Mouse (Mus musculus) heart, postnatal 0 days (tissue): Measurements from ENCODE around the gene Itm2c. TPM values are rescaled to one million over a fixed set of nuclear protein-coding genes. Genes with fewer than 3 reads are reported as not detected.
A peak's percentile ranks its signal among the peaks of the same experiment; 100 is the strongest.

Experiments
- ATAC-seq: fragments of 200-750 bp; cut with Nextera tagmentation; 2 replicates; pipeline ENCODE4 v1.8.0; 2017; ENCODE audit warnings: low read depth, moderate number of reproducible peaks, moderate library complexity; ENCODE audit not compliant: insufficient read depth
- DNase-seq: peaks from one replicate; pipeline ENCODE4 v3.0.0-alpha.2; 2016; ENCODE audit warnings: low spot score
- H3K27ac ChIP-seq: fragments of 300-500 bp; sonication (generic); 2 replicates; pipeline ENCODE4 v1.5.1; 2014; ENCODE audit warnings: low read depth, mild to moderate bottlenecking
- H3K27me3 ChIP-seq: fragments of 300-500 bp; sonication (generic); 2 replicates; pipeline ENCODE4 v1.6.1; 2014; ENCODE audit warnings: low read length, mixed read lengths; ENCODE audit not compliant: control insufficient read depth, insufficient read depth
- H3K36me3 ChIP-seq: fragments of 300-500 bp; sonication (generic); replicated peaks from 2 replicates; pipeline ENCODE4 v1.6.1; 2014; ENCODE audit warnings: low read length, mixed read lengths; ENCODE audit not compliant: control insufficient read depth, insufficient read depth
- H3K4me1 ChIP-seq: fragments of 300-500 bp; sonication (generic); 2 replicates; pipeline ENCODE4 v1.6.1; 2014; ENCODE audit warnings: antibody characterized with exemption; ENCODE audit not compliant: control insufficient read depth, insufficient read depth
- H3K4me2 ChIP-seq: fragments of 300-500 bp; sonication (generic); 2 replicates; pipeline ENCODE4 v1.6.1; 2014; ENCODE audit warnings: low read depth, mild to moderate bottlenecking, low read length, moderate library complexity
- H3K4me3 ChIP-seq: fragments of 300-500 bp; sonication (generic); 2 replicates; pipeline ENCODE4 v1.5.1; 2014; ENCODE audit warnings: low read depth, low read length
- H3K9ac ChIP-seq: fragments of 300-500 bp; sonication (generic); replicated peaks from 2 replicates; pipeline ENCODE4 v1.6.1; 2014; ENCODE audit warnings: low read depth, low read length, mixed read lengths
- H3K9me3 ChIP-seq: fragments of 300-500 bp; sonication (generic); replicated peaks from 2 replicates; pipeline ENCODE4 v1.6.1; 2016; ENCODE audit warnings: low read length; ENCODE audit not compliant: control insufficient read depth
- CTCF ChIP-seq: IDR thresholded peaks from 2 replicates; pipeline ENCODE4 v1.5.1; 2016; ENCODE audit warnings: antibody characterized with exemption, control low read depth, low read depth
- EP300 ChIP-seq: IDR thresholded peaks from 2 replicates; pipeline ENCODE4 v1.6.1; 2016; ENCODE audit warnings: antibody characterized with exemption, low read depth
- WGBS: fragments of 180-500 bp; shearing (Covaris S2); extraction: QIAGEN DNeasy Blood & Tissue Kit; methylation state at CpG from one replicate; pipeline ENCODE4 v1.1.7; 2014; 5-methylcytosine and 5-hydroxymethylcytosine counted together
- polyA plus RNA-seq: library from polyadenylated mRNA; unstranded; fragments of >200 nt; fragmentation: Nextera tagmentation; extraction: Ambion mirVana; gene quantifications from 2 replicates; pipeline ENCODE4 v1.2.1, GENCODE M21; 2015
- total RNA-seq: library from RNA; depleted of rRNA; stranded (reverse); fragments of >200 nt; gene quantifications from 2 replicates; pipeline ENCODE4 v1.2.3, GENCODE M21; 2014; ENCODE audit warnings: low replicate concordance; rRNA removed

Gene Itm2c
- total and polyA plus RNA-seq, 2 experiments from 2014 or later: 144 to 180 TPM

- peak; percentile 23 for DNase-seq
- H3K36me3 ChIP-seq: no peaks in the 10 kb centered on the region
- H3K4me3 ChIP-seq: no peak overlapping the region
- H3K9ac ChIP-seq: no peak overlapping the region
- peak overlapping the region; percentile 24 for H3K4me2 ChIP-seq
- TF ChIP-seq EP300 (no peak), CTCF (no peak)
- 33% methylated on average over 9 of the region's 9 CpGs for WGBS
- H3K27ac ChIP-seq: no peak overlapping the region
- ATAC-seq: 0 out of 2 replicates have a peak, but pooled peaks have one; percentile 16
- no peaks in the 10 kb centered on the region for H3K9me3 ChIP-seq
- no peaks in the 10 kb centered on the region for H3K27me3 ChIP-seq
- peaks cover 39% of the 10 kb centered on the region for H3K4me1 ChIP-seq
These were observed 64.0 kb downstream of the Itm2c start for GRCm38 (mm10) chr1:85957942-85958619.

Other genes with a start within 250 kb of the Itm2c start
- gene Sp100, start 244.3 kb upstream of the Itm2c start, total RNA-seq: 9.2 and 14.8 TPM in 2 replicates
- 5.6 and 7.2 TPM in 2 replicates for gene Sp100, start 244.3 kb upstream of the Itm2c start, polyA plus RNA-seq
- 3.0 TPM in 1 of 2 replicates, not detected in the other for gene A630001G21Rik, start 115.6 kb upstream of the Itm2c start, total RNA-seq
- gene A630001G21Rik, start 115.6 kb upstream of the Itm2c start, polyA plus RNA-seq: 0.60 and 0.91 TPM in 2 replicates
- 102 and 138 TPM in 2 replicates for gene Cab39, start 100.8 kb upstream of the Itm2c start, total RNA-seq
- gene Cab39, start 100.8 kb upstream of the Itm2c start, polyA plus RNA-seq: 20.0 and 21.3 TPM in 2 replicates
- not detected in 2 replicates for gene 4933407L21Rik, start 34.2 kb downstream of the Itm2c start, total RNA-seq
- not detected in 2 replicates for gene 4933407L21Rik, start 34.2 kb downstream of the Itm2c start, polyA plus RNA-seq
- gene Gpr55, start 66.7 kb downstream of the Itm2c start, total RNA-seq: 0.15 TPM in 1 of 2 replicates, not detected in the other
- gene Gpr55, start 66.7 kb downstream of the Itm2c start, polyA plus RNA-seq: 0.04 TPM in 1 of 2 replicates, not detected in the other
- gene Spata3, start 122.5 kb downstream of the Itm2c start, total RNA-seq: not detected in 2 replicates
- not detected in 2 replicates for gene Spata3, start 122.5 kb downstream of the Itm2c start, polyA plus RNA-seq
- gene 2810459M11Rik, start 151.6 kb downstream of the Itm2c start, total RNA-seq: not detected in 2 replicates
- not detected in 2 replicates for gene 2810459M11Rik, start 151.6 kb downstream of the Itm2c start, polyA plus RNA-seq
- gene Psmd1, start 170.1 kb downstream of the Itm2c start, total RNA-seq: 58.3 and 101 TPM in 2 replicates
- 110 and 116 TPM in 2 replicates for gene Psmd1, start 170.1 kb downstream of the Itm2c start, polyA plus RNA-seq
- gene Htr2b, start 217.7 kb downstream of the Itm2c start, total RNA-seq: not detected in 2 replicates
- 0.11 and 0.25 TPM in 2 replicates for gene Htr2b, start 217.7 kb downstream of the Itm2c start, polyA plus RNA-seq
- not detected in 2 replicates for gene Gm21972, start 239.4 kb downstream of the Itm2c start, total RNA-seq
- gene Gm21972, start 239.4 kb downstream of the Itm2c start, polyA plus RNA-seq: not detected in 2 replicates